Mouse (Mus musculus) embryonic stem cell, embryonic (primary cell): ENCODE measurements at regions not wholly inside any gene's neighbourhood (a gene's known extent, or its start where the extent isn't known, plus 50 kb on each side); places are given as distances from the start of the nearest gene placed in this dataset.
"Not testable (repeated sequence)": the region's sequence is repeated elsewhere in the genome, so short reads cannot be mapped to it uniquely, and the experiment has no call there.

Source experiments
- CTCF ChIA-PET, 4 experiments: fragments of 300-600 bp in 2 of 4; fragments of 350-600 bp in 2 of 4; sonication (Branson Sonifier 250); formaldehyde crosslinking; loops; one replicate each; lab custom pipeline; 2022; ENCODE audit warnings: inconsistent platforms in 2 of 4; lab: Charles Lee
- POLR2A ChIA-PET, 4 experiments: fragments of 300-600 bp in 2 of 4; fragments of 350-600 bp in 2 of 4; sonication (Branson Sonifier 250); formaldehyde crosslinking; loops; one replicate each; lab custom pipeline; 2022; ENCODE audit warnings: antibody characterized with exemption in 4 of 4, inconsistent platforms in 1 of 4; lab: Charles Lee

- CTCF ChIA-PET, result no interaction called here
- POLR2A ChIA-PET, result interaction anchor here in 1 of 4 experiments (1.3 kb wide), 1 partner anchor 15 kb away, joined by 4 read pairs; no protein-coding TSS in a partner anchor
Observed at GRCm38 (mm10) chr8:46355066-46355465, 60.6 kb upstream of the Helt start.

GRCm38 (mm10) chr8:46357961-46358360, 63.5 kb upstream of the Helt start:
- CTCF ChIA-PET, POLR2A ChIA-PET: not testable (repeated sequence)

- POLR2A ChIA-PET, result no interaction called here
- CTCF ChIA-PET, result no interaction called here
Observed at GRCm38 (mm10) chr8:46362871-46363306, 68.4 kb upstream of the Helt start.

- ChIA-PET CTCF (no interaction called here), POLR2A (no interaction called here)
Observed at GRCm38 (mm10) chr8:46365711-46366110, 71.2 kb upstream of the Helt start.

GRCm38 (mm10) chr8:46367125-46367524, 72.7 kb upstream of the Helt start:
- ChIA-PET POLR2A (interaction anchor here in 2 of 4 experiments (0.6 kb wide), 2 partner anchors 26 to 145 kb away, joined by 3 to 5 read pairs; no protein-coding TSS in a partner anchor), CTCF (no interaction called here)

- ChIA-PET POLR2A (interaction anchor here in 1 of 4 experiments (0.7 kb wide), 1 partner anchor 53 kb away, joined by 3 read pairs; no protein-coding TSS in a partner anchor), CTCF (no interaction called here)
Observed at GRCm38 (mm10) chr8:46374092-46374491, 79.6 kb upstream of the Helt start.

- CTCF ChIA-PET, result no interaction called here
Observed at GRCm38 (mm10) chr8:46375986-46376385, 81.5 kb upstream of the Helt start.

GRCm38 (mm10) chr8:46384926-46385325, 85.9 kb upstream of the Acsl1 start:
- ChIA-PET CTCF (no interaction called here), POLR2A (no interaction called here)

More at GRCm38 (mm10) chr8:46375986-46376385, 81.5 kb upstream of the Helt start:
- POLR2A ChIA-PET, result no interaction called here

GRCm38 (mm10) chr8:46385806-46386205, 85.0 kb upstream of the Acsl1 start:
- ChIA-PET POLR2A (no interaction called here), CTCF (no interaction called here)

- POLR2A ChIA-PET, result no interaction called here
Observed at GRCm38 (mm10) chr8:46386553-46386952, 84.3 kb upstream of the Acsl1 start.

GRCm38 (mm10) chr8:46387037-46387436, 83.8 kb upstream of the Acsl1 start:
- ChIA-PET POLR2A (no interaction called here), CTCF (interaction anchor here in 1 of 4 experiments (0.6 kb wide), 1 partner anchor 1394 kb away, joined by 4 read pairs; no protein-coding TSS in a partner anchor)

More at GRCm38 (mm10) chr8:46386553-46386952, 84.3 kb upstream of the Acsl1 start:
- CTCF ChIA-PET, result interaction anchor here in 1 of 4 experiments (0.6 kb wide), 1 partner anchor 1394 kb away, joined by 4 read pairs; no protein-coding TSS in a partner anchor

- ChIA-PET CTCF (no interaction called here), POLR2A (no interaction called here)
Observed at GRCm38 (mm10) chr8:46388421-46388820, 82.4 kb upstream of the Acsl1 start.

GRCm38 (mm10) chr8:46390431-46390830, 80.4 kb upstream of the Acsl1 start:
- ChIA-PET POLR2A (no interaction called here), CTCF (interaction anchor here in 1 of 4 experiments (0.6 kb wide), 1 partner anchor 106 kb away, joined by 10 read pairs; no protein-coding TSS in a partner anchor)

- CTCF ChIA-PET, result no interaction called here
- POLR2A ChIA-PET, result interaction anchor here in 1 of 4 experiments (1.0 kb wide), 1 partner anchor 29 kb away, joined by 3 read pairs; no protein-coding TSS in a partner anchor
Observed at GRCm38 (mm10) chr8:46391678-46392077, 79.2 kb upstream of the Acsl1 start.

- ChIA-PET CTCF (interaction anchor here in 1 of 4 experiments (0.6 kb wide), 1 partner anchor 196 kb away, joined by 3 read pairs; no protein-coding TSS in a partner anchor), POLR2A (interaction anchor here in 1 of 4 experiments (0.6 kb wide), 1 partner anchor 77 kb away, joined by 3 read pairs; no protein-coding TSS in a partner anchor)
Observed at GRCm38 (mm10) chr8:46393296-46393695, 77.5 kb upstream of the Acsl1 start.

GRCm38 (mm10) chr8:46394750-46395149, 76.1 kb upstream of the Acsl1 start:
- POLR2A ChIA-PET, result no interaction called here
- CTCF ChIA-PET, result no interaction called here

- ChIA-PET POLR2A (no interaction called here), CTCF (no interaction called here)
Observed at GRCm38 (mm10) chr8:46395348-46395747, 75.5 kb upstream of the Acsl1 start.

GRCm38 (mm10) chr8:46397081-46397480, 73.8 kb upstream of the Acsl1 start:
- ChIA-PET POLR2A (no interaction called here), CTCF (no interaction called here)

- ChIA-PET POLR2A (interaction anchor here in 1 of 4 experiments (0.5 kb wide), 1 partner anchor 187 kb away, joined by 5 read pairs; no protein-coding TSS in a partner anchor), CTCF (no interaction called here)
Observed at GRCm38 (mm10) chr8:46397777-46398176, 73.1 kb upstream of the Acsl1 start.

- ChIA-PET POLR2A (no interaction called here), CTCF (no interaction called here)
Observed at GRCm38 (mm10) chr8:46400595-46400994, 70.2 kb upstream of the Acsl1 start.
